Comparison of ENCODE assay signal across 18 mouse cellular contexts in genomic region chr11:7829770-7830169, GRCm38 (mm10).
DNase-seq lines count a peak whose midpoint lies in the region; ATAC-seq lines count a peak whose summit lies in the region.
"Had no signal": no experiment of that assay in that cellular context is flagged by ENCODE, and none has a peak within 500 bp of the region (broad histone marks: within the 10 kb centered on the region; RNA-seq: fewer than 3 reads in every experiment).

No protein-coding gene starts in this region.

- ATAC-seq in activated CD4-positive, CD25-positive, alpha-beta regulatory T cell, adult 4 months, result no peak
- ATAC-seq: forebrain, embryonic 13.5 days; forebrain, embryonic 15.5 days; forebrain, postnatal 0 days; Patski had no signal

- intact Hi-C loops in left cerebral cortex, postnatal 36 days (cut with DNase I), result no loop called here

- DNase-seq in kidney, adult 9 months, result peak; percentile 10
- DNase-seq in kidney, postnatal 10 days, result no peak
- DNase-seq in ES-CJ7 (ENCODE audit: low read depth, low spot score) (peak; percentile 11), R1 (ENCODE audit: low read depth, low spot score) (peak; percentile 60)
- DNase-seq in heart, adult 8-10 months (ENCODE audit: low spot score), result no peak
- no peak for DNase-seq in left cerebral cortex, postnatal 36 days (ENCODE audit: low spot score in 2 of 2)
- DNase-seq: adrenal gland, adult 8-10 months; adrenal gland, postnatal 14 days; cerebellum, adult 11-12 months; cerebellum, adult 2 months; cerebellum, adult 9-10 months; cerebellum, postnatal 10 days; cerebellum, postnatal 25 days; forebrain, postnatal 0 days had no signal

Comparison
In these comparisons a context has a peak if more than half of its experiments do, and no peak if none do; other contexts are left out.
1. DNase-seq: peak in kidney, adult 9 months (single experiment), ES-CJ7 (single experiment) and R1 (single experiment); none in kidney, postnatal 10 days (single experiment), heart, adult 8-10 months (single experiment) and left cerebral cortex, postnatal 36 days (0 of 2).